Mouse (Mus musculus) hindbrain, embryonic 11.5 days (tissue): Measurements from ENCODE around the gene Ankrd55. TPM values are rescaled to one million over a fixed set of nuclear protein-coding genes. Genes with fewer than 3 reads are reported as not detected.
"Not testable (repeated sequence)": the region's sequence is repeated elsewhere in the genome, so short reads cannot be mapped to it uniquely, and the experiment has no call there.

Experiments used
- ATAC-seq: fragments of 200-750 bp; cut with Nextera tagmentation; 2 replicates; pipeline ENCODE4 v1.8.0; 2017; ENCODE audit warnings: mild to moderate bottlenecking, moderate TSS enrichment, moderate library complexity; ENCODE audit not compliant: low FRiP score
- DNase-seq: peaks from one replicate; pipeline ENCODE4 v3.0.0-alpha.2; 2015; ENCODE audit warnings: low spot score
- H3K27ac ChIP-seq: fragments of 300-500 bp; sonication (generic); 2 replicates; pipeline ENCODE4 v1.5.1; 2014; ENCODE audit warnings: mild to moderate bottlenecking, low read depth, low read length
- H3K27me3 ChIP-seq: fragments of 300-500 bp; sonication (generic); 2 replicates; pipeline ENCODE4 v1.6.1; 2014; ENCODE audit warnings: mild to moderate bottlenecking, low read length, moderate library complexity, mixed read lengths; ENCODE audit not compliant: control insufficient read depth, insufficient read depth
- H3K36me3 ChIP-seq: fragments of 300-500 bp; sonication (generic); 2 replicates; pipeline ENCODE4 v1.6.1; 2014; ENCODE audit warnings: mild to moderate bottlenecking, low read length, moderate library complexity, mixed read lengths; ENCODE audit not compliant: control insufficient read depth, insufficient read depth
- H3K4me1 ChIP-seq: fragments of 300-500 bp; sonication (generic); replicated peaks from 2 replicates; pipeline ENCODE4 v1.6.1; 2014; ENCODE audit warnings: low read length, mixed read lengths; ENCODE audit not compliant: control insufficient read depth, insufficient read depth
- H3K4me2 ChIP-seq: fragments of 300-500 bp; sonication (generic); replicated peaks from 2 replicates; pipeline ENCODE4 v1.6.1; 2014; ENCODE audit warnings: mild to moderate bottlenecking, low read depth, low read length
- H3K4me3 ChIP-seq: fragments of 300-500 bp; sonication (generic); 2 replicates; pipeline ENCODE4 v1.5.1; 2014; ENCODE audit warnings: low read depth, low read length
- H3K9ac ChIP-seq: fragments of 300-500 bp; sonication (generic); 2 replicates; pipeline ENCODE4 v1.6.1; 2014; ENCODE audit warnings: low read depth, low read length
- H3K9me3 ChIP-seq: fragments of 300-500 bp; sonication (generic); 2 replicates; pipeline ENCODE4 v1.6.1; 2016; ENCODE audit warnings: low read length; ENCODE audit not compliant: control insufficient read depth
- WGBS: fragments of 180-500 bp; shearing (Covaris S2); extraction: QIAGEN DNeasy Blood & Tissue Kit; methylation state at CpG from one replicate; pipeline ENCODE4 v1.1.7; 2014; 5-methylcytosine and 5-hydroxymethylcytosine counted together
- polyA plus RNA-seq: library from polyadenylated mRNA; unstranded; fragments of >200 nt; fragmentation: Nextera tagmentation; extraction: Ambion mirVana; gene quantifications from 2 replicates; pipeline ENCODE4 v1.2.1, GENCODE M21; 2014

Ankrd55 gene
- polyA plus RNA-seq, 1 experiment from 2014 or later = 1.7 TPM

DNA sequence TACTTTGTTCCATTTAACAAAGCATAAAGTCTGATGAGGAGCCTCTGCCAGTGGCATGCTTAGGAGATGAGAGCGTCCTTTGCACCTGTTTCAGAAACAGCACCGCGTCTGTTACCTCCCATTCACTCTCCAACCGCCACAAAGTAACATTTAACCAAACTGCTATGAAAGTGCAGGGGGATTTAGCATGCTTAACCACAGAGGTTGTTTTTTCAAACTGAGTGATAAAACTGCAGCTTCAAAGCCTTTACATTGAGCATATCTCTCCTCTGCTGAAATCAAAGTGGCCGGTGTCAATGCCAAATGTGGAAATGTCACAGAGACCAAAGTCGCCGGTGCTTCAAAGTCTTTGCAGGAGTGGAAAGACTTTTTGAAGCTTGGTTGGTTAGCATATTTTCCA is 136.4 kb downstream of the Ankrd55 start:
- Histone ChIP-seq H3K9ac (no peak overlapping the region), H3K27ac (no peak overlapping the region), H3K4me1 (no peaks in the 10 kb centered on the region), H3K9me3 (no peaks in the 10 kb centered on the region), H3K27me3 (no peaks in the 10 kb centered on the region), H3K4me3 (no peak overlapping the region), H3K36me3 (no peaks in the 10 kb centered on the region), H3K4me2 (no peak overlapping the region)
- DNase-seq = no peak
- WGBS = 87% methylated on average over 7 of the region's 7 CpGs
- ATAC-seq = no peak

DNA sequence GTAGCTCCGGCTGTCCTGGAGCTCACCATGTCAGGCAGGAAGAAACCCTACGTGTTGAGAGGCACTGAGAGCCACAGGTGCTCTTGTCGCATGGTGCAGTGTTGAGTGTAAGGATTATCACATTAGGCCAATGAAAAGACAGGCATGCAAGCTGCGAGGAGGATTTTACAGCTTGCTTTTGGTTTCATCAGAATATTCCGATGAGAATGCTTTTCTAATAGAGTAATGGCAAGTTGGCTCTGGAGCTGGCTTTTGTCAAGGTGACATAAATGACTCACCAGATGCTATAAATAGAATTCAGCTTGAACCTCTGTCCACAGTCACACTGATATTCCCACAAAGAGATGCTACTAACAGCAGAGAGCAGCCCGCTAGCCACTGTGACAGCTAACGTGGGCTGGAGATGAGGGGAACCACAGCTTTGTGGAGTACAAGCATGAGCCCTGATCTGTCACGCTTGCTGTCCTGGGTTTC is 137.0 kb downstream of the Ankrd55 start:
- Histone ChIP-seq H3K9ac (no peak overlapping the region), H3K27ac (no peak overlapping the region), H3K36me3 (no peaks in the 10 kb centered on the region), H3K4me3 (no peak overlapping the region), H3K27me3 (no peaks in the 10 kb centered on the region), H3K4me1 (no peaks in the 10 kb centered on the region), H3K9me3 (no peaks in the 10 kb centered on the region), H3K4me2 (no peak overlapping the region)
- no peak for DNase-seq
- no peak for ATAC-seq
- 76% methylated on average over 8 of the region's 8 CpGs for WGBS

DNA sequence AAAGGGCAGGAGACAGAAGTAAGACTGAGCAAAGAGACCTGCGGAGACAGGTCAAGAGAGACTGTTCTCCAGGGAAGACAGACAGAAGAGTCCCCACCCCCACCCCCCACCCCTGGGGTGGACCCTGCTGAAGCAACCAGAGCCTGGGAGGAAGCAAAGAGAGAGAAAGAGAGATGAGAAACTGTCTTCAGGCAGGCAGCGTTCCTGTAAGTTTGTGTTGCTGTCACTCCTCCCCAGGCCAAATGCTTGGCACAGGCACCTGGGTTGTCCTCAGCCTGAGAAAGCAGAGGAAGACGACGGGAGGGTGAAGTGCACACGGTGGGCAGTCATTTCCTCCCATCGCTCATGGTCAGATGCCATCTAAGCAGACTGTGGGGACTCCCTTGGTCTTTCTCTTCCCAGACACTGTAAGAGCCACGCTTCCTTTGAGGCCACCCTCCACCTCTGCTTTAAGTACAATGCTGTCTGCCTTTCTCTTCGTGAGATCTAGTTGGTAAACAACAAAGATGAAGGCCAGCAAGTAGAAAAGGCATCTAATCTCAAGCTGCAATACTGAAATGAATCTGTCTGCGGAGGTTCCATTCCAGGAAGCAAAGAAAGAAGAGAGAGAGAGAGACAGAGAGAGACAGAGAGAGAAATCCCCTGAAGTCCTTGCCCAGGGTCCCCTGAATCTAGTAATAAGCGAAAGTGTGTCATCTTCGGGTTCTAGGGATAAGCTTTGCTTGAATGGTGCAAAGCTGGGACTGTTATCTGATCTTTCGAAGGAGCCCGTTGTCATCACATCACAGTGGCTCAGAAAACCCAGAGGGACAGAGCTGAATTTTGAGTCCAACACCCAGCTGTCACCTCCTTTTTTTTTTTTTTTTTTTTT is 138.2 kb downstream of the Ankrd55 start:
- DNase-seq = no peak
- Histone ChIP-seq H3K4me2 (no peak overlapping the region), H3K9ac (no peak overlapping the region), H3K9me3 (no peaks in the 10 kb centered on the region), H3K4me1 (no peaks in the 10 kb centered on the region), H3K36me3 (no peaks in the 10 kb centered on the region), H3K4me3 (no peak overlapping the region), H3K27ac (no peak overlapping the region), H3K27me3 (no peaks in the 10 kb centered on the region)
- WGBS = 63% methylated on average over 13 of the region's 13 CpGs
- no peak for ATAC-seq

DNA sequence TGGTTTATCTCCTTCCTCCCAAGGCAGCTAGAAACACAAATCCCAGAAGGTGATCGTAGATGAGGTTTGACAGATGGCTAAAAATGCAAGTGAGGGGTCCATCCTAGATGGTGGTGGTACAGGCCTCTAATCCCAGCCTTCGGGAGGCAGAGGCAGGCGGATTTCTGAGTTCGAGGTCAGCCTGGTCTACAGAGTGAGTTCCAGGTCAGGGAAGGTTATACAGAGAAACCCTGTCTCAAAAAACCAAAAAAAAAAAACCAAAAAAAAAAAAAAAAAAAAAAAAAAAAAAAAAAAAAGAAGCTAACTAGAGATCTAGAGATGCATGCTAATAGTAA is 138.9 kb downstream of the Ankrd55 start:
- not testable (repeated sequence) for ATAC-seq, H3K27me3 ChIP-seq, H3K36me3 ChIP-seq, H3K9me3 ChIP-seq, H3K4me1 ChIP-seq, DNase-seq, H3K4me3 ChIP-seq, H3K9ac ChIP-seq, H3K27ac ChIP-seq, H3K4me2 ChIP-seq
- 93% methylated on average over 4 of the region's 4 CpGs for WGBS

DNA sequence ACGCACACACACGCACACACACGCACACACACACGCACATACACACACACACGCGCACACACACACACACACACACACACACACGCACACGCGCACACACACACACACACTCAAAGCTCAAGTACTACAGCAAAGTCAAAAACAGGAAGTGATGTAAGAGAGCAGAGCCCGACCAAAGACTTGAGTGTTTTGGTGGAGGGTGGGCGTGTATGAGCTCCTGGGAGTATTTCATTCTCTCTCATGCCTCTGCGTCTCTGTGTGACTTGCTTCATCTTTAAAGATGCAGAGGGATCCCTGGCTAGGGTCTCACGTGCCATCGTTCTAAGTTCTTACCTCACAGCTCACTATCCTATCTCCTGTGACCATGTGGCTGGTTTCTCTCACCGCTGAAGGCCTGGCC is 139.3 kb downstream of the Ankrd55 start:
- DNase-seq = no peak
- Histone ChIP-seq H3K9ac (no peak overlapping the region), H3K4me1 (no peaks in the 10 kb centered on the region), H3K27ac (no peak overlapping the region), H3K4me2 (no peak overlapping the region), H3K9me3 (no peaks in the 10 kb centered on the region), H3K27me3 (no peaks in the 10 kb centered on the region), H3K4me3 (no peak overlapping the region), H3K36me3 (no peaks in the 10 kb centered on the region)
- 99% methylated on average over 13 of the region's 15 CpGs for WGBS
- ATAC-seq = no peak

DNA sequence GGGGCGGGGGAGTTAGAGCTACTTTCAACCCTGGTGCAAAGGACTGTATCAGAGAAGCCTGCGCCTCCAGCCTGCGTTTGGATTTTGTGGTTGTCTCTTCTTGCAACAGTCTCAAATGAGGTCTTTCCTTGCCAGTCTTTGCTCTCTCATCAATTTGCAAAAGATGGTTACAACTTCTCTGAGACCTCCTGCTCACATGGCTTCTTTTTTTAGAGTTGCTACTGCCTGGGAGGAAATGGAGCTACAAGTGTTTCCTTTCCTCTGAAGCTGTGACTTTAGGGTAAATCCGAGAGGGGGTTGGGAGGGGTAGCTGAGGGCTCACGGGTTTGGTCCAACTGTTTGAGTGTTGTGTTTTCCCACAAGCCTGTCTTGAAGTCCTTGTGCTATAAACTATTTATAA is 145.0 kb downstream of the Ankrd55 start:
- Histone ChIP-seq H3K9me3 (no peaks in the 10 kb centered on the region), H3K4me2 (no peak overlapping the region), H3K4me3 (no peak overlapping the region), H3K36me3 (no peaks in the 10 kb centered on the region), H3K9ac (no peak overlapping the region), H3K27ac (no peak overlapping the region), H3K4me1 (no peaks in the 10 kb centered on the region), H3K27me3 (no peaks in the 10 kb centered on the region)
- WGBS = 67% methylated on average over 5 of the region's 5 CpGs
- no peak for ATAC-seq
- DNase-seq = no peak

Other genes starting within 250 kb of the Ankrd55 start
- 27.0 and 28.4 TPM in 2 replicates for gene Il6st, start 175.6 kb downstream of the Ankrd55 start, polyA plus RNA-seq